Comparison of ENCODE assay signal across 8 mouse cellular contexts in the genomic region with DNA sequence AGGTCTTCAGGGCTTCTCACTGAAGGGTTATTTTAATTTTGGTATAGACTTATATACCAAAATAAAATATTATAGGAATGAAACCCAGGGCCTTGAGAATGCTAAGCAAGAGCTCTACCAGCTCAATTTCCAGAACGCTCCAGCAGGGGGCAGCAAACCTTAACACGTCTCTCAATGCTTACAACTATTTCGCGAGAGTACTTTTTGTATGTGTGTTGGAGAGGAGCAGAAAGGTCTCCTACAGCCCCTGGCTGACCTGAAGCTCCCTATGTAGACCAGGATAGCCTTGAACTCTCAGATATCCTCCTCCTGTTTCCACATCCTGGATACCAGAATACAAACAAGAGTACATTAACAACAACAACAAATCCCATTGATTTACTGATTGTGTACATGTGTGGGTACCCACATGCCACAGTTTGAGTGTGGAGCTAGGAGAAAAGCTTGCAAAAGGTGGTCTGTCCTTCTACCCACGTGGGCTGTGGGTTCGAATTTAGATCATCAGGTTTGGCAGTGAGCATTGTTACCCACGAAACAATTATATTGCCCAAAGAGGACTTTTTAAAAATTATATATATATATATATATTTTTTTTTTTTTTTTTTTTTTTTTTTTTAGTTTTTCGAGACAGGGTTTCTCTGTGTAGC. TPM values are rescaled to one million over a fixed set of nuclear protein-coding genes. Genes with fewer than 3 reads are reported as not detected.
DNase-seq lines count a peak whose midpoint lies in the region; ATAC-seq and TF ChIP-seq lines count a peak whose summit lies in the region.

No protein-coding gene starts in this region.

- peaks cover 6% of the 10 kb centered on the region for H3K4me1 ChIP-seq in kidney, embryonic 16.5 days (ENCODE audit: insufficient read depth, low read length)
- H3K4me1 ChIP-seq in hindbrain, postnatal 0 days (ENCODE audit: insufficient read depth, low read length), result peaks cover 6% of the 10 kb centered on the region; the same call in 1 of the 2 replicates
- H3K4me1 ChIP-seq in limb, embryonic 11.5 days (ENCODE audit: control insufficient read depth, insufficient read depth, low read length), result no peaks in the 10 kb centered on the region

- H3K4me2 ChIP-seq in kidney, embryonic 16.5 days (replicated peaks; ENCODE audit: low read depth, low read length), result no peak overlapping the region
- H3K4me2 ChIP-seq in hindbrain, postnatal 0 days (ENCODE audit: low read depth, low read length), result no peak overlapping the region
- no peak overlapping the region for H3K4me2 ChIP-seq in limb, embryonic 11.5 days (ENCODE audit: low read depth, severe bottlenecking)

- peak; percentile 81 for TF ChIP-seq CTCF in hindbrain, postnatal 0 days (IDR thresholded peaks at IDR 0.05; ENCODE audit: low read depth)

- no peak for ATAC-seq in kidney, embryonic 16.5 days (ENCODE audit: low FRiP score, low TSS enrichment)
- ATAC-seq in common myeloid progenitor, adult 5-6 weeks (replicated peaks; ENCODE audit: low read depth, poor library complexity, severe bottlenecking), result peak; percentile 64
- no peak for ATAC-seq in hindbrain, postnatal 0 days
- no peak for ATAC-seq in limb, embryonic 11.5 days (ENCODE audit: insufficient number of reproducible peaks, low FRiP score, low TSS enrichment, low read depth)

- no peak overlapping the region for H3K9ac ChIP-seq in kidney, embryonic 16.5 days (replicated peaks; ENCODE audit: low read length)
- H3K9ac ChIP-seq in hindbrain, postnatal 0 days (replicated peaks; ENCODE audit: low read length), result no peak overlapping the region
- H3K9ac ChIP-seq in limb, embryonic 11.5 days (ENCODE audit: low read length), result no peak overlapping the region

- no peaks in the 10 kb centered on the region for H3K36me3 ChIP-seq in kidney, embryonic 16.5 days (ENCODE audit: insufficient read depth, low read length)
- no peaks in the 10 kb centered on the region for H3K36me3 ChIP-seq in hindbrain, postnatal 0 days (ENCODE audit: insufficient read depth, low read length)
- no peaks in the 10 kb centered on the region for H3K36me3 ChIP-seq in limb, embryonic 11.5 days (ENCODE audit: control insufficient read depth, insufficient read depth, low read length)

- peak; percentile 64 for DNase-seq in kidney, adult 11 months
- peak; percentile 95 for DNase-seq in adipocyte (ENCODE audit: low spot score)
- peak; percentile 92 for DNase-seq in hindbrain, postnatal 0 days (ENCODE audit: low spot score)
- peak; percentile 92 for DNase-seq in limb, embryonic 11.5 days (ENCODE audit: low spot score)
- DNase-seq in ovary, postnatal 36 days (ENCODE audit: low spot score), result peak; percentile 75
- DNase-seq in thymus, postnatal 4 days, result peak; percentile 92

- 19% methylated on average over 7 of the region's 8 CpGs for WGBS in kidney, embryonic 16.5 days
- WGBS in hindbrain, postnatal 0 days, result 20% methylated on average over 7 of the region's 8 CpGs
- WGBS in limb, embryonic 11.5 days, result 28% methylated on average over 7 of the region's 8 CpGs

- no peak overlapping the region for H3K4me3 ChIP-seq in kidney, embryonic 16.5 days (ENCODE audit: low read length)
- no peak overlapping the region for H3K4me3 ChIP-seq in hindbrain, postnatal 0 days (ENCODE audit: low read length)
- H3K4me3 ChIP-seq in limb, embryonic 11.5 days (ENCODE audit: low read depth, low read length), result no peak overlapping the region

- peaks cover 3% of the 10 kb centered on the region; the same call in 1 of the 2 replicates for H3K9me3 ChIP-seq in kidney, embryonic 16.5 days (ENCODE audit: low read length)
- no peaks in the 10 kb centered on the region for H3K9me3 ChIP-seq in hindbrain, postnatal 0 days (ENCODE audit: low read length)
- H3K9me3 ChIP-seq in limb, embryonic 11.5 days (ENCODE audit: control insufficient read depth, low read length), result no peaks in the 10 kb centered on the region

- no peaks in the 10 kb centered on the region for H3K27me3 ChIP-seq in kidney, embryonic 16.5 days (ENCODE audit: insufficient read depth, low read length)
- peaks cover 8% of the 10 kb centered on the region; the same call in 1 of the 2 replicates for H3K27me3 ChIP-seq in hindbrain, postnatal 0 days (ENCODE audit: insufficient read depth, low read length)
- H3K27me3 ChIP-seq in limb, embryonic 11.5 days (ENCODE audit: control insufficient read depth, insufficient read depth, low read length), result no peaks in the 10 kb centered on the region

- no peak overlapping the region for H3K27ac ChIP-seq in kidney, embryonic 16.5 days (ENCODE audit: low read length)
- H3K27ac ChIP-seq in hindbrain, postnatal 0 days, result no peak overlapping the region
- no peak overlapping the region for H3K27ac ChIP-seq in limb, embryonic 11.5 days (replicated peaks; ENCODE audit: low read depth, low read length)

RNA-seq across cellular contexts. Expression of a gene that starts 4.9 kb away (rescaled TPM):
- polyA plus RNA-seq in kidney, embryonic 16.5 days (2015; fragmentation: Nextera tagmentation; extraction: Ambion mirVana), result 213 and 219 TPM in 2 replicates
- total RNA-seq in common myeloid progenitor, adult 5-6 weeks (2017), result 41.0 and 61.3 TPM in 2 replicates
- 43.8 and 58.3 TPM in 2 replicates for total RNA-seq in hindbrain, postnatal 0 days (2014; rRNA removed)
- 24.0 and 24.2 TPM in 2 replicates for polyA plus RNA-seq in hindbrain, postnatal 0 days (2015; fragmentation: Nextera tagmentation; extraction: Ambion mirVana)
- 146 and 157 TPM in 2 replicates for polyA plus RNA-seq in limb, embryonic 11.5 days (2014; fragmentation: Nextera tagmentation; extraction: Ambion mirVana)

RNA-seq across cellular contexts. Expression of a gene that starts 30.2 kb away (rescaled TPM):
- polyA plus RNA-seq in kidney, embryonic 16.5 days (2015; fragmentation: Nextera tagmentation; extraction: Ambion mirVana), result 3.3 and 5.8 TPM in 2 replicates
- not detected in 2 replicates for total RNA-seq in common myeloid progenitor, adult 5-6 weeks (2017)
- total RNA-seq in hindbrain, postnatal 0 days (2014; rRNA removed), result 62.6 and 70.9 TPM in 2 replicates
- 50.0 and 53.5 TPM in 2 replicates for polyA plus RNA-seq in hindbrain, postnatal 0 days (2015; fragmentation: Nextera tagmentation; extraction: Ambion mirVana)
- polyA plus RNA-seq in limb, embryonic 11.5 days (2014; fragmentation: Nextera tagmentation; extraction: Ambion mirVana), result 0.10 and 0.11 TPM in 2 replicates

RNA-seq across cellular contexts. Expression of a gene that starts 49.6 kb away (rescaled TPM):
- polyA plus RNA-seq in kidney, embryonic 16.5 days (2015; fragmentation: Nextera tagmentation; extraction: Ambion mirVana), result 35.8 and 45.8 TPM in 2 replicates
- total RNA-seq in common myeloid progenitor, adult 5-6 weeks (2017), result 12.6 and 18.6 TPM in 2 replicates
- 4.3 and 10.5 TPM in 2 replicates for total RNA-seq in hindbrain, postnatal 0 days (2014; rRNA removed)
- polyA plus RNA-seq in hindbrain, postnatal 0 days (2015; fragmentation: Nextera tagmentation; extraction: Ambion mirVana), result 4.5 and 6.4 TPM in 2 replicates
- 33.4 and 37.2 TPM in 2 replicates for polyA plus RNA-seq in limb, embryonic 11.5 days (2014; fragmentation: Nextera tagmentation; extraction: Ambion mirVana)
